Mouse (Mus musculus) embryonic facial prominence, embryonic 11.5 days (tissue): ENCODE measurements around the gene Cntn4. TPM values are rescaled to one million over a fixed set of nuclear protein-coding genes. Genes with fewer than 3 reads are reported as not detected.

Experiments used
- ATAC-seq: fragments of 200-750 bp; cut with Nextera tagmentation; replicated peaks from 2 replicates; pipeline ENCODE4 v1.8.0; 2017; ENCODE audit warnings: low read depth; ENCODE audit not compliant: insufficient number of reproducible peaks, low FRiP score, low TSS enrichment
- DNase-seq: peaks from one replicate; pipeline ENCODE4 v3.0.0-alpha.2; 2015; ENCODE audit warnings: low spot score
- H3K27ac ChIP-seq: fragments of 300-500 bp; sonication (generic); replicated peaks from 2 replicates; pipeline ENCODE4 v1.5.1; 2014; ENCODE audit warnings: mild to moderate bottlenecking, low read depth, low read length, control low read depth
- H3K27me3 ChIP-seq: fragments of 300-500 bp; sonication (generic); 2 replicates; pipeline ENCODE4 v1.6.1; 2014; ENCODE audit warnings: mild to moderate bottlenecking, low read length, moderate library complexity, mixed read lengths; ENCODE audit not compliant: control insufficient read depth, insufficient read depth
- H3K36me3 ChIP-seq: fragments of 300-500 bp; sonication (generic); replicated peaks from 2 replicates; pipeline ENCODE4 v1.6.1; 2014; ENCODE audit warnings: low read depth, mild to moderate bottlenecking, low read length, moderate library complexity, mixed read lengths; ENCODE audit not compliant: control insufficient read depth, insufficient read depth
- H3K4me1 ChIP-seq: fragments of 300-500 bp; sonication (generic); 2 replicates; pipeline ENCODE4 v1.6.1; 2014; ENCODE audit warnings: low read length, mixed read lengths; ENCODE audit not compliant: control insufficient read depth, insufficient read depth
- H3K4me2 ChIP-seq: fragments of 300-500 bp; sonication (generic); 2 replicates; pipeline ENCODE4 v1.6.1; 2014; ENCODE audit warnings: low read depth, mild to moderate bottlenecking, control low read depth, low read length, moderate library complexity
- H3K4me3 ChIP-seq: fragments of 300-500 bp; sonication (generic); 2 replicates; pipeline ENCODE4 v1.5.1; 2014; ENCODE audit warnings: low read depth, low read length, control low read depth
- H3K9ac ChIP-seq: fragments of 300-500 bp; sonication (generic); replicated peaks from 2 replicates; pipeline ENCODE4 v1.6.1; 2014; ENCODE audit warnings: mild to moderate bottlenecking, control low read depth, low read length
- H3K9me3 ChIP-seq: fragments of 300-500 bp; sonication (generic); replicated peaks from 2 replicates; pipeline ENCODE4 v1.6.1; 2016; ENCODE audit warnings: mild to moderate bottlenecking, low read length, inconsistent platforms, mixed read lengths; ENCODE audit not compliant: control insufficient read depth
- whole genome bisulfite sequencing: fragments of 180-500 bp; shearing (Covaris S2); extraction: QIAGEN DNeasy Blood & Tissue Kit; methylation state at CpG from one replicate; pipeline ENCODE4 v1.1.7; 2014; 5-methylcytosine and 5-hydroxymethylcytosine counted together
- polyA plus RNA-seq: library from polyadenylated mRNA; unstranded; fragments of >200 nt; fragmentation: Nextera tagmentation; extraction: Ambion mirVana; gene quantifications from 2 replicates; pipeline ENCODE4 v1.2.1, GENCODE M21; 2014

Cntn4 gene
- polyA plus RNA-seq, 1 experiment from 2014 or later, result 2.0 TPM

DNA sequence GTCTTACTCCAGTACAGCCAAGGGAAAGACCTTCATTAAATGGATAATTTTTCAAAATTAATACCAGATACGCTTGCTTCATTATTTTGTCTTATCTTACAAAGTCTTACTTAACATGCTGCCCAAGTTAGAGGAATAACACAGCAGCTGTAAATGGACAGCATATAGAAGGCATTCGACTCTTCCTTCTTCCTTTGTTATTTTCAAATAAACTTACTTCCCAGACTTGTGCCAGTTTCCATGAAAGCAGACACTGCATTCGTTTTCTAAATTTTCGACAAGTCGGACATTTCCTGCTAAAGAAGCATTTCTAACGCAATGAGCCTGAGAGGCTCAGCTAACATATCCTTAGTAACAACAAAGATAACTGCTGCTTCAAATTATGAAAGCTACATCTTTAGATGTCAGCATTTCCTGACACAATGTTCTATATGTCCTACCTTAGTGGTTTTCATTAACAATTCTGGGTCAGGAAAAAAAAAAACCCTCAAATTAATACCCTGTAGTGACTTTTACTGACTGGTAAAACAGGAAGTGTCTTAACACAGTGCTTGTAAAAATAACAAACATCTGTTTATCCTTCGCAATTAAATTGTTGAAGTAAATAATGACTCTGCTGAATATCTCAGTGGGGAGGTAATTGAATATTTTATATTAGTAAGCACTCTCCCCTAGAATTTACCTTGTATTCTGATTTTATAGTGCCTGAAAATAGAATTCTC, 1068.4 kb downstream of the Cntn4 start:
- no peaks in the 10 kb centered on the region for H3K4me1 ChIP-seq
- no peak overlapping the region for H3K4me3 ChIP-seq
- 72% methylated on average over 7 of the region's 7 CpGs for WGBS
- no peaks in the 10 kb centered on the region for H3K27me3 ChIP-seq
- H3K27ac ChIP-seq, result no peak overlapping the region
- no peaks in the 10 kb centered on the region for H3K36me3 ChIP-seq
- DNase-seq (no peak), ATAC-seq (no peak)
- no peak overlapping the region for H3K4me2 ChIP-seq
- no peaks in the 10 kb centered on the region for H3K9me3 ChIP-seq
- H3K9ac ChIP-seq, result no peak overlapping the region

- Histone ChIP-seq H3K36me3 (no peaks in the 10 kb centered on the region), H3K9me3 (no peaks in the 10 kb centered on the region), H3K4me3 (no peak overlapping the region), H3K4me1 (no peaks in the 10 kb centered on the region), H3K4me2 (no peak overlapping the region), H3K27ac (no peak overlapping the region), H3K9ac (no peak overlapping the region), H3K27me3 (no peaks in the 10 kb centered on the region)
- DNase-seq (no peak), ATAC-seq (no peak)
- 90% methylated on average over 5 of the region's 5 CpGs for WGBS
Observed at GRCm38 (mm10) chr6:106747251-106747650, 1069.8 kb downstream of the Cntn4 start.

- Histone ChIP-seq H3K4me2 (no peak overlapping the region), H3K36me3 (no peaks in the 10 kb centered on the region), H3K27me3 (no peaks in the 10 kb centered on the region), H3K9me3 (no peaks in the 10 kb centered on the region), H3K4me3 (no peak overlapping the region), H3K4me1 (no peaks in the 10 kb centered on the region), H3K27ac (no peak overlapping the region), H3K9ac (no peak overlapping the region)
- DNase-seq (no peak), ATAC-seq (no peak)
- 80% methylated on average over 3 of the region's 3 CpGs for WGBS
Observed at GRCm38 (mm10) chr6:106747804-106748203, 1070.3 kb downstream of the Cntn4 start.
